Mouse (Mus musculus) neural tube, embryonic 11.5 days (tissue): ENCODE measurements around the gene Egfl8. TPM values are rescaled to one million over a fixed set of nuclear protein-coding genes. Genes with fewer than 3 reads are reported as not detected.

Source experiments
- ATAC-seq: fragments of 200-750 bp; cut with Nextera tagmentation; 2 replicates; pipeline ENCODE4 v1.8.0; 2017; ENCODE audit warnings: moderate number of reproducible peaks, mild to moderate bottlenecking, moderate TSS enrichment, moderate library complexity; ENCODE audit not compliant: insufficient read depth, low FRiP score, low TSS enrichment
- DNase-seq: peaks from one replicate; pipeline ENCODE4 v3.0.0-alpha.2; 2015; ENCODE audit warnings: low spot score
- H3K27ac ChIP-seq: fragments of 300-500 bp; sonication (generic); 2 replicates; pipeline ENCODE4 v1.5.1; 2014; ENCODE audit warnings: low read depth, mild to moderate bottlenecking, low read length
- H3K27me3 ChIP-seq: fragments of 300-500 bp; sonication (generic); 2 replicates; pipeline ENCODE4 v1.6.1; 2014; ENCODE audit warnings: mild to moderate bottlenecking, low read length, mixed read lengths; ENCODE audit not compliant: control insufficient read depth, insufficient read depth
- H3K36me3 ChIP-seq: fragments of 300-500 bp; sonication (generic); 2 replicates; pipeline ENCODE4 v1.6.1; 2014; ENCODE audit warnings: mild to moderate bottlenecking, low read length, moderate library complexity, mixed read lengths; ENCODE audit not compliant: control insufficient read depth, insufficient read depth
- H3K4me1 ChIP-seq: fragments of 300-500 bp; sonication (generic); 2 replicates; pipeline ENCODE4 v1.6.1; 2014; ENCODE audit warnings: low read length, mixed read lengths; ENCODE audit not compliant: control insufficient read depth, insufficient read depth
- H3K4me2 ChIP-seq: fragments of 300-500 bp; sonication (generic); 2 replicates; pipeline ENCODE4 v1.6.1; 2014; ENCODE audit warnings: low read depth, mild to moderate bottlenecking, moderate library complexity
- H3K4me3 ChIP-seq: fragments of 300-500 bp; sonication (generic); 2 replicates; pipeline ENCODE4 v1.5.1; 2014; ENCODE audit warnings: low read depth, low read length
- H3K9ac ChIP-seq: fragments of 300-500 bp; sonication (generic); 2 replicates; pipeline ENCODE4 v1.6.1; 2014; ENCODE audit warnings: mild to moderate bottlenecking, low read length
- H3K9me3 ChIP-seq: fragments of 300-500 bp; sonication (generic); 2 replicates; pipeline ENCODE4 v1.6.1; 2016; ENCODE audit warnings: low read length; ENCODE audit not compliant: control insufficient read depth
- WGBS: fragments of 180-500 bp; shearing (Covaris S2); extraction: QIAGEN DNeasy Blood & Tissue Kit; methylation state at CpG from one replicate; pipeline ENCODE4 v1.1.7; 2014; 5-methylcytosine and 5-hydroxymethylcytosine counted together
- polyA plus RNA-seq: library from polyadenylated mRNA; unstranded; fragments of >200 nt; fragmentation: Nextera tagmentation; extraction: Ambion mirVana; gene quantifications from 2 replicates; pipeline ENCODE4 v1.2.1, GENCODE M21; 2014

Egfl8 gene
- polyA plus RNA-seq, 1 experiment from 2014 or later: 12.1 TPM

DNA sequence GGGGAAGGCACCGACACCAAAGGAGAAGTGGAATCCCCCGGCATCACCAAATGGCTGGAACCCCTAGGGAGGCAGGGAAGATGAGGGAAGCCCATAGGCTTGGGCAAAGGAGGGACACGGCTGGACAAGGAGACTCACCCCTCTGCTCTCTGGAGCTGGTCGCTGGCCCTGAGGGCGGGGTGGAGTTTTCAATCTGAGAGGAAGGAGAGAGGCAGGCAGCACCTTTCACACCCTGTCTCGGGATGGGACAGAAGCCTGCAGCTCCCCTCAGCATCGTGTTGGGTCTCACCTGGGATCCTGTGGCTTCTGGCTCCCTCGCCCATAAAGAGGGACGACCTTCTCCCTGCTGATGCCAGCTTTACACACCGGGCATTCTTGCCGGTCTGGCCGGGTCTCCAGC lies 14.0 kb downstream of the Egfl8 start:
- Histone ChIP-seq H3K9me3 (no peaks in the 10 kb centered on the region), H3K4me2 (peak overlapping the region; percentile 93), H3K9ac (no peak overlapping the region), H3K4me3 (0 out of 2 replicates have a peak overlapping the region, but pooled peaks have one; percentile 68), H3K27ac (no peak overlapping the region), H3K4me1 (peaks cover 22% of the 10 kb centered on the region), H3K36me3 (peaks cover 4% of the 10 kb centered on the region; the same call in 1 of the 2 replicates), H3K27me3 (no peaks in the 10 kb centered on the region)
- WGBS: 91% methylated on average over 12 of the region's 12 CpGs
- DNase-seq (no peak), ATAC-seq (no peak)

DNA sequence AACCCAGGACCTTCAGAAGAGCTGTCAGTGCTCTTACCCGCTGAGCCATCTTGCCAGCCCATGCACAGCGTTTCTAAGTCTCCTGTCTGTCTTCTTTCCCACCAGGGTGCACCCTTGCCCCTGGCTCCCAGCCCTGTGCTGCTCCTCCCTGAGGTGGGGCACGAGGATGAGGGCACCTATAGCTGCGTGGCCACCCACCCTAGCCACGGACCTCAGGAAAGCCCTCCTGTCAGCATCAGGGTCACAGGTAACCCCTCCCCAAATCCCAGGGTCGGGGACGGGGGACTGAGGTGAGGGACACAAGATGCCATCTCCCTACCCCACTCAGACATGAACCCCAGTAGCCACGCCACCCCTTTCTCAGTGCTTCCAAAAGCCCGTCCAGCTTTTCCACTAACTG lies 15.9 kb downstream of the Egfl8 start:
- Histone ChIP-seq H3K4me1 (peaks cover 15% of the 10 kb centered on the region), H3K4me2 (no peak overlapping the region), H3K27me3 (no peaks in the 10 kb centered on the region), H3K4me3 (no peak overlapping the region), H3K36me3 (peaks cover 7% of the 10 kb centered on the region; the same call in 1 of the 2 replicates), H3K27ac (no peak overlapping the region), H3K9ac (no peak overlapping the region), H3K9me3 (no peaks in the 10 kb centered on the region)
- DNase-seq (no peak), ATAC-seq (no peak)
- 79% methylated on average over 9 of the region's 9 CpGs for WGBS

DNA sequence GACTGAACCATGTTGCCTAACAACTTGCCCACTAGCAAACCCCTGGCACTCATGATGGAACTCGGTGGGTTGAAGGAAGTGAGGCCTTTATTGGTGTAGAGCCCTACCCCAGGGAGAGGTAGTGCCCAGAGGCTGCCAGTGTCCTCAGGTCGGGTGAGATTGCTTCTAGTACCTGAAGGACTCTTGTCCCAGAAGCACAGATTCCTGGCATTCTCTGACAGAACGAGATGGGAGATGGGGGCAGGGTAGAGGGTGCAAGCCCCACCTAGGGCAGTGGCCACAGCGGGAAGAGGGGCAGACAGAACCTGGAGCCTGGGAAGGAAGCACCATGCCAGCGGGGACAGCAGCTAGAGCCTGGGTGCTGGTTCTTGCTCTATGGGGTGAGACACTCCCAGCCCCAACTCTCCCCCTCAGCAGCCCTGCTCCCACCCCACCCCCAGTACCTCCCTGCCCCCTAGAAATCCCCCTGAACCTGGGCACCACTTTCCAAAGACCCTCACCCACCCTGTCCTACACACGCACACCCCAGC lies 18.1 kb downstream of the Egfl8 start, which contains the start of gene Ager:
Ager (plus strand) TSS at position 297 of the 530 bp plus-strand sequence.
- Histone ChIP-seq H3K4me2 (no peak within 1 kb of the TSS), H3K4me3 (no peak within 1 kb of the TSS; the same call in 1 of the 2 replicates), H3K4me1 (peaks cover 17% of the 10 kb centered on the region), H3K36me3 (peaks cover 9% of the 10 kb centered on the region; the same call in 1 of the 2 replicates), H3K9me3 (no peaks in the 10 kb centered on the region), H3K27me3 (no peaks in the 10 kb centered on the region), H3K27ac (no peak within 1 kb of the TSS), H3K9ac (no peak within 1 kb of the TSS)
- DNase-seq: no peak
- no peak for ATAC-seq
- 19% methylated on average over 6 of the region's 6 CpGs for WGBS

DNA sequence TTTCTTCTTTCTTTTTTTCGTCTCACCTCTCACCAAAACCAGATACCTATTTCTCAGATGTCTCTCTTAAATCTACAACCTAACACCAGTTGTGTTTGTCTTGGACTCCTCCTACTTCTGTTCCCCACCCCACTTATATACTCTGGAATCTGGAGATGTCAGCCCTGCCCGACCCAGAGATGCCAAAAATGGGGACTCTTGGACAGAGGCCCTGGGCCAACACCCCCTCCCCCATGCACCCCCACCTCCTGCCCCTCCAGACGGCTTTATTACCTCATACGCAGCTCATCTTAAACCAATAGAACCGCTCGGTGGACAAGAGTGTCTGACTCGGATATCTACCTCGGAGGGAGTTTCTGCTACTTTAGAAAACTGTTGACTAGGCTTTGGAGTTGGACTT lies 19.7 kb downstream of the Egfl8 start:
- Histone ChIP-seq H3K4me1 (peaks cover 15% of the 10 kb centered on the region), H3K9me3 (no peaks in the 10 kb centered on the region), H3K9ac (no peak overlapping the region), H3K27me3 (no peaks in the 10 kb centered on the region), H3K27ac (no peak overlapping the region), H3K4me2 (no peak overlapping the region), H3K4me3 (no peak overlapping the region), H3K36me3 (peaks cover 9% of the 10 kb centered on the region; the same call in 1 of the 2 replicates)
- no peak for DNase-seq
- WGBS: 79% methylated on average over 8 of the region's 8 CpGs
- ATAC-seq: no peak

DNA sequence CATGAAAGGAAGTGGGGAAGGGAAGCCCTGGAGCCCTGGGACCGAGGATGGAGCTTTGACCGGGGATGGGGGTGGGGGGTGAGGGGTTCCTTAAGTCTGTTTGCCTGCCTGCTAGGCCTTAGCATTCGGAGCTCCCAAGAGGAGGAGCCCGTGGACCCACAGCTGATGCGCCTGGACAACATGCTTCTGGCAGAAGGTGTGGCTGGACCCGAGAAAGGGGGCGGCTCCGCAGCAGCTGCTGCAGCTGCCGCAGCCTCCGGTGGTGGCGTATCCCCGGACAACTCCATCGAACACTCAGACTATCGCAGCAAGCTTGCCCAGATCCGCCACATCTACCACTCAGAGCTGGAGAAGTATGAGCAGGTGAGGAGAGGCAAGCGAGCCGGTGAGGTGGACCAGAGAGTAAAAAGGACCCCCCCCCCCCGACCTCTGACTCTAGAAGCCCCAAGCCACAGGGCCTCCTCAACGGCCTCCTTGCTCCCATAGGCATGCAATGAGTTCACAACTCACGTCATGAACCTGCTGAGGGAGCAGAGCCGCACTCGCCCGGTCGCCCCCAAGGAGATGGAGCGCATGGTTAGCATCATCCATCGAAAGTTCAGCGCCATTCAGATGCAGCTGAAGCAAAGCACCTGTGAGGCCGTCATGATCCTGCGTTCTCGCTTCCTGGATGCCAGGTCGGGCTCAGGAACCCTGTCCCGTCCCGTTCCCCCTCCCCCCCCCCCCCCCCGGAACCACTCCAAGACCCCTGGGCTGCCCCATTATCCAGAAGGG lies 21.8 kb downstream of the Egfl8 start:
- H3K4me1 ChIP-seq: peaks cover 34% of the 10 kb centered on the region
- H3K27ac ChIP-seq: 0 out of 2 replicates have a peak overlapping the region, but pooled peaks have one; percentile 20
- H3K36me3 ChIP-seq: peaks cover 5% of the 10 kb centered on the region; the same call in 1 of the 2 replicates
- 57% methylated on average over 32 of the region's 34 CpGs for WGBS
- H3K9ac ChIP-seq: peak overlapping the region; percentile 97
- DNase-seq (no peak), ATAC-seq (no peak)
- H3K9me3 ChIP-seq: no peaks in the 10 kb centered on the region
- H3K4me3 ChIP-seq: peak overlapping the region; percentile 98
- H3K4me2 ChIP-seq: peak overlapping the region; percentile 97
- no peaks in the 10 kb centered on the region for H3K27me3 ChIP-seq

DNA sequence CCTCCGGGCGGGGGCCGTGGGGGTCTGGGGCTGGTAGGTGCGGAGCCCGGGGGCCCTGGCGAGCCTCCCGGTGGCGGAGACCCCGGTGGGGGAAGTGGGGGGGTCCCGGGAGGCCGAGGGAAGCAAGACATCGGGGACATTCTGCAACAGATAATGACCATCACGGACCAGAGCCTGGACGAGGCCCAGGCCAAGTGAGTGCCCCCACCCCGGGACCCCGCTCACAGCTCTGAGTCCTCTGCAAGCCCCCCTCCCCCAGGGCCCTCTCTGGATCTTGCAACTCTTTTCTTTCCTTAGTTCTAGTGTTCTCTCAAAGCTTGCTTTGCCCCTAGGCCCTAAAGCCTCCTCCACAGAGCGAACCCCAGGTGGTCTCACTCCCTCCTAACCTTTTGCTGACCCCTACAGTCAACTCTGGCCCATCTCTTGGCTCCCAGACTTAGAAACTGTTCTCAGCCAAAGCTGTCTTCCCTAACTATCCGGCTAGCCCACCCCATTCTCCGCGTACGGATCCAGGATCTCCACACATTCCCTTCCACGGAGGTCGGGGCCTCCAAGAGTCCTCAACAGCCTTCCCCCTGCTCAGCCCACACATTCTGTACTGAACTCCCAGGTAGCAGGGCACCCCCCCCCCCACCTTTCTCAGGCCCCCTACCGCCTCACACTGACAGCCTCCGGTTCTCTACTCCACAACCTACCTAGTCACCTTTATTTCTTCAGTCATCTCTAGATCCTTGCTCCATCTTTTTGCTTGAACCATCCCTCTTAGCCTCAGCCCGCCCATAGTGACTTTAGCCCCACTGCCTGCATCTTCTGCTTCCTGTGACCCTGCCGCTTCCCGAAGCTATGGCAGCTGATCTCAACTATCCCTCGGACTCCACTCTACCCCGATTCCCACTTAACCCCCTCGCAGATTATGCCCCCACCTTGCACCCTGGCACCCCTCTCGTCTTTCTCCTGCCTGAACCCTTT lies 22.9 kb downstream of the Egfl8 start:
- peaks cover 44% of the 10 kb centered on the region for H3K4me1 ChIP-seq
- peak overlapping the region; percentile 97 for H3K4me2 ChIP-seq
- ATAC-seq (peak; percentile 32; the same call in 1 of the 2 replicates), DNase-seq (peak; percentile 54)
- no peaks in the 10 kb centered on the region for H3K9me3 ChIP-seq
- peak overlapping the region; percentile 97 for H3K9ac ChIP-seq
- peak overlapping the region; percentile 98 for H3K4me3 ChIP-seq
- peak overlapping the region; percentile 98 for H3K27ac ChIP-seq
- WGBS: 1% methylated on average over 27 of the region's 32 CpGs
- peaks cover 5% of the 10 kb centered on the region; the same call in 1 of the 2 replicates for H3K36me3 ChIP-seq
- H3K27me3 ChIP-seq: no peaks in the 10 kb centered on the region

DNA sequence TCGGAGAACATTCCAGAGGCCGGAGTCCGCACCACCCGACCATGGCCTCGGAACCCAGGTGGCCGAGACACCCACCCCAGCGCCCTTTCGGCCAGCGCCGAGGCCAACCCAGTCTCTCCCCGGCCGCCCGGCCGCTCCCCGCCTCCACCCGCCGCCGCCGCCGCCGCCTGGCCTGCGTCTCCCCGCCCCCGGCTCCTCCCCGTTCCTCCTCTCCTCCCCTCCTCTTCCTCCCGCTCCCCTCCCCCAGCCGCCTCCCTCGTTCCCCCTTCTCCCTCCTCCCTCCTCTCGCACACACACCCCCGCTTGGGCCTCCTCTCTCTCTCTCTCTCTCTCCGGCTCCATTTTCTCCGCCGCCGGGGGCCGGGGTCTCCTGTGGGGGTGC lies 23.8 kb downstream of the Egfl8 start:
- H3K4me2 ChIP-seq: peak overlapping the region; percentile 97
- peak overlapping the region; percentile 98 for H3K4me3 ChIP-seq
- peak overlapping the region; percentile 97 for H3K9ac ChIP-seq
- under 1% methylated on average over 17 of the region's 35 CpGs for WGBS
- ATAC-seq: peak; percentile 36
- DNase-seq: peak; percentile 92
- H3K27me3 ChIP-seq: no peaks in the 10 kb centered on the region
- peaks cover 44% of the 10 kb centered on the region for H3K4me1 ChIP-seq
- peaks cover 5% of the 10 kb centered on the region; the same call in 1 of the 2 replicates for H3K36me3 ChIP-seq
- H3K9me3 ChIP-seq: no peaks in the 10 kb centered on the region
- peak overlapping the region; percentile 98 for H3K27ac ChIP-seq
